Mouse (Mus musculus): ENCODE measurements around the gene Sys1. TPM values are rescaled to one million over a fixed set of nuclear protein-coding genes. Genes with fewer than 3 reads are reported as not detected.

The Sys1 gene
- total RNA-seq (2017) = 17.0 to 30.1 TPM (median 24.9 TPM) in 3 replicates

DNA sequence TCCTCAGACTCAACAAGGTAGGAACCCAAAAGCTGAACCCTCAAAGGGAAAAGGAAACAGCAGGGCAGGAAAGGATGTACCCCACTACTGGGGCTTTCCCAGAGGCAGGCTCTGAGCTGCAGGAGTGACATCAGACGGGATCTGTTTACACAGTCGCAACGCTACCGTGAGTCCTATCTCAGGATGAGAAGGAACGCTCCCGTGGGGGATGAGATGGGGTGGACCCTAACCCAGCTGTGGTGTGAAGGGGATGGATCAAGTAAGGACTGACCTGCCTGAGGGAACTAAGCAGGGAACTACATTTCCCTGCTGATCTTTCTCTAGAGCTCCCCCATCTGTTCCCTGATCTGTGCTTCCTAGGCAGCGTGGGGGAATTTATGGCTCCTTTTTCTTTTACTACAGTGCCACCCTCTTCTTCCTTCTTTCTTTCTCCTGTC lies at the start of gene Sys1:
Sys1 (plus strand) TSS at position 101 of the 437 bp plus-strand sequence.
- ATAC-seq (replicated peaks; ENCODE audit: insufficient number of reproducible peaks, low FRiP score, low TSS enrichment, poor library complexity, severe bottlenecking) = no peak

DNA sequence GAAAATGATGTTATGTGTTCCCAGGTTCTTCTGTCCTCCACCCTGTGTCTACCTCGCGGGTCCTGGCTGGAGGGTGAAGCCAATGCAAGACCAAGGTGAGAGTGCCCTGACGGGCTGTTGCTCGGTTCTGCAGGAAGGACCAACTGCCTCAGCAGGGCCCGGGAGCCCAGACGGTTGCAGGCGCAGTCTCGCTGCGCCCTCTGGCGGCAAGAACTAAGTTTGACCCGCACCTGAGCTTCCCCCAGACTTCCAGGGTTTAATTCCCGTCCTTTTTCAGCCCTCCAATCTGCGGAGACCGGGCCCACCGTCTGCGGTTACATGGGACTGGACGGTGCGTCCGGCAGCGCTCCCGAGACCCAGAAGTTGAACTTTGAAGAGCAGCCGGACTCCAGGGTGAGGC lies 49.1 kb upstream of the Sys1 start:
- ATAC-seq (replicated peaks; ENCODE audit: insufficient number of reproducible peaks, low FRiP score, low TSS enrichment, poor library complexity, severe bottlenecking) = 0 out of 2 replicates have a peak, but pooled peaks have one; percentile 27

DNA sequence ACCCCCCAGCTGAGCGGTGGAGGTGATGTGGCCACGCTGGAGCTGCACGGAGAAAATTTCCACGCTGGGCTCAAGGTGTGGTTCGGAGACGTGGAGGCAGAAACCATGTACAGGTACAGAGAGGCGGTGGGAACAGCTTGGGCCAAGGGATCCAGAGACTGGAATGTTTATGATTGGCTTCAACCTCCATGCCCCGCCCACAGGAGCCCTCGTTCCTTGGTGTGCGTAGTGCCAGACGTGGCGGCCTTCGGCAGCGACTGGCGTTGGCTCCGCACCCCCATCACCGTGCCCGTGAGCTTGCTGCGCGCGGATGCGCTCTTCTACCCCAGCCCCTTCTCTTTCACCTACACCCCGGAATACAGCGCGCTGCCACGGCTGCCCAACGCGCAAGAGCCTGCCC lies 42.6 kb upstream of the Sys1 start:
- no peak for ATAC-seq (replicated peaks; ENCODE audit: insufficient number of reproducible peaks, low FRiP score, low TSS enrichment, poor library complexity, severe bottlenecking)

DNA sequence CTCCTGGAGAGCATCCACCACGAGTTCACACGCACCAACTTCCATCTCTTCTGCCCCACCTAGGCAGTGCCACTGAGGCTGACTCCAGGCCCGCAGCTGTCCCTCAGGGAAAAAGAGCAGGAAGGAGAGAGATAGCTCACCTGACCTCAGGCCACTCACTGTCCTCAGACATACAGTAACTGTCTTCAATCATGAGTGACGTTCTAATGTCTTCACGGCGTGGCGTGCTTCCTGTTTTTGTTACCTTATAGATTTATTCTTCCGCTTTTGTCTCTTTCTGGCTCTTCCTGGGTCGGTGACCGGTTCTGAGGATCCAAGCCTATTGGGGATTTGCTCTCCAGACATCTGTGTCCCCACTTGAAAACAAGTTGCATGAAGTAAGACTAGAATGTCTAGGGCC lies 42.2 kb upstream of the Sys1 start:
- ATAC-seq (replicated peaks; ENCODE audit: insufficient number of reproducible peaks, low FRiP score, low TSS enrichment, poor library complexity, severe bottlenecking) = no peak

DNA sequence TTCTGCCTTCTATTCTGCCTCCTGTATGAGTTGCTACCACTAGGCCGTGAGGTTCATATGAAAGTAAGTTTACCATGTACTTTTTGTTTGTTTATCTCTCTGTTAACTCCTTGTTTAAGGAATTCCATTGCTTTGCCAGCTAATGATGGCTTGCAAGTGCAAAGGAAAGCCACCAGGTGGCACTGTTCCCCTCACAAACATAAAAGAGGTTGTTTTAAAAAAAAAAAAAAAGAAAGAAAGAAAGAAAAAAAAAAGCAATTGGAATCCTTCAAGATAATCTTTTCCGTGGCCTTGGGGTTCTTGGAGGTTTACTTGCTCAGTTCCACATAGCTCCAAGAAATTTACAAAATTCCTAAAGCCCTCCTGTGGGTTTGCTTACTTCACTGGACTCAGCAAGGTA lies 39.6 kb upstream of the Sys1 start:
- no peak for ATAC-seq (replicated peaks; ENCODE audit: insufficient number of reproducible peaks, low FRiP score, low TSS enrichment, poor library complexity, severe bottlenecking)

DNA sequence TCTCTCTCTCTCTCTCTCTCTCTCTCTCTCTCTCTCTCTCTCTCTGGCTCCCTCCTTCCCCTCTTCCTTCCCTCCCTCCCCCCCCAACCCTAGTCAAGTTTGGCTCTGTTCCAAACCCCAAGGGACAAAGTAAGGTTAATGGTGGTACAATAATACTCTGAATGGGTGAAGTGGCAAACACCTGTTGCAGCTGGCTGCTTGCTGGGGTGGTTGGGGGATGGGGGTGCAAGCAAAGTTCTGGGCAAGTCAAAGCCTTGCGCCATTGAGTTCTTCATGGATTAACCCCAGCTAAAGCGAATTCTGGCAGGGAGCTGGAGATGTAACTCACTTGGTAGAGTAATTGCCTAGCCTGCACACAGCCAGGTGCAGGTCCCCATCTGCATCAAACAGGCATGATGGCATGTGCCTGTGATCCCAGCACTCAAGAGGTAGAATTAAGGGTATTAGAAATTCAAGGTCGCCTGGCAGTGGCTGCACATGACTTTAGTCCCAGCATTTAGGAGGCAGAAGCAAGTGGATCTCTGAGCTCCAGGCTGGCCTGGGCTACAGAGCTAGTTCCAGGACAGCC lies 38.4 kb upstream of the Sys1 start:
- ATAC-seq (replicated peaks; ENCODE audit: insufficient number of reproducible peaks, low FRiP score, low TSS enrichment, poor library complexity, severe bottlenecking) = no peak

DNA sequence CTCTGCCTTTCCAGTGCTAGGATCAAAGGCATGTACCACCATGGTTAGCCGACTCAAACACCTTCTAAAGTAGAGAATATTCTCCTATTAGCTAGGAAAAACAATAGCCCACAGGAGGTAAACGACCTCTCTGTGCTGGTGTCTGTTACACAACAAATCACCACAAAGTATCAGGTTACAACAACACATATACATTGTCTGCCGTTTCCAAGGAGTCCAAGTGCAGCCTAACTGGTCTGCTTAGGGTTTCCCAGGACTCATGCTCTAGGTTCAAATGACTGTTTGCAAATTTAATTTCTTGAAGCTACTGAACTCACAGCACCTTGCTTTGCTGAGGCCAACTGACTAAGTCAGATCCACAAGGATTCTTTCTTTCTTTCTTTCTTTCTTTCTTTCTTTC lies 37.3 kb upstream of the Sys1 start:
- no peak for ATAC-seq (replicated peaks; ENCODE audit: insufficient number of reproducible peaks, low FRiP score, low TSS enrichment, poor library complexity, severe bottlenecking)

DNA sequence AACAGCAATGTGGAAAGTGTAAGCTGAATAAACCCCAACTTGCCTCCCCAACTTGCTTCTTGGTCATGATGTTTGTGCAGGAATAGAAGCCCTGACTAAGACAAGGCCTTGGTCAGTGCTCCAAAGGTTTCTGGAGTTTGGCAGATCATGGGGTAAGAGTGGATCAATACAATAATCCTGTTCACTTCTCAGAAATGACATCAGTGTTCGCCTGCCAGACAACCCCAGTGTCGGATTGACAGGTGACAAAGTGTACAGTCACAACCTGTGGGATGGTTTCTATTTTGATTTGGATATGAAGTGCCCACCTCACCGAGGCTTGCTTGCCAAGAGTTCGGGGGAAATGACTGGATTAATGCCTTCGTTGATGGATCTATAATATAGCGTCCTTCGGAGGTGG lies 35.5 kb upstream of the Sys1 start:
- no peak for ATAC-seq (replicated peaks; ENCODE audit: insufficient number of reproducible peaks, low FRiP score, low TSS enrichment, poor library complexity, severe bottlenecking)

DNA sequence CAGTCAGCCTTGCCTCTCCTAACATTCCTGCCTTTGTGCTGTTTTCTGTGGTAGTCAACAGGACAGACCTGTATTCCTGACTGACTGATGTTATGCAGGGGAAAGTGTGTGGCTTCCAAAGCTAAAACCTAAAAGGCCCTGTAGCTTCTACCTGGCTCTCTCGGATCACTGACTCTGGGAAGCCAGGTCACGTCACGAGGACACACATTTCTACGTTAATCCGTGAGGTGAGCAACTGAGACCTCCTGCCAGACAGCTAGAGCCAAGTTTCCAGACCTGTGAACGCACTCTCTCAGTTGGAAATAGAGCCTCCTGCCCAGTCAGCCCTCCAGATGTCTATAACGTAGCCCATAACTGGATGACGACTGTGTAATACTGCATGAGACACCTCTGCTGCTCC lies 34.8 kb upstream of the Sys1 start:
- no peak for ATAC-seq (replicated peaks; ENCODE audit: insufficient number of reproducible peaks, low FRiP score, low TSS enrichment, poor library complexity, severe bottlenecking)

DNA sequence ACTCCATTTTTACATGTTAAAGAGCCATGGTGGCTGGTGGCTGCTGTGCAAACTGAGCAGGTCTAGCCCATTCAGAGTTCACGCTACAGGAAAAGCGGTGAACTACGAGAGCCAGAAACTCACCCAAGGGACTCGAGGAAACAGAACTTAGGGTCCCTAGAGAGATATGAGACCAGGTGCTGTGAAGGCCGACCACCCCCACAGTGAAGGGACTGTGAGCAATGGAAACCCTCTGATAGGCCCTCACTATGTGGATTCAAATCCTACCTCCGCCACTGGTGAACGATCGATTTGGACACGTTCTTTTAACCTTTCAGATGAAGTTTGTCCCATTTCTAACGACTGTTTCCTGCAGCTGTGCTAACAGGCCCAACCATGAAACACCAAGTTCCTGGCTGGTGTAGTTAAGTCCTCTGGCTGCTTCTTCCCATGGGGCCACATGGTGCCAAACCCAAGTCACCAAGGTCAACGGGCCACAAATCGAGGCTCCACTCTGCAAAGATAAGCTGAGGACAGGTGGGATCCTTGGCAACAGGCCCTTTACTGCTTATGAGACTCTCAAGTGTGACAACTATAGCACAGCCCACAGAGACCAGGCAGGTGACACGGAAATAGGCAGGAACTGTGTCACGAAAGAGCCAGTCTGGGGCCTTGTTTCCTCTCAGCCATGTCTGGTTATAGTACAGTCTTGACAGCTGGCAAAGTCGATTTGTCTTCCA lies 33.9 kb upstream of the Sys1 start:
- ATAC-seq (replicated peaks; ENCODE audit: insufficient number of reproducible peaks, low FRiP score, low TSS enrichment, poor library complexity, severe bottlenecking) = no peak

DNA sequence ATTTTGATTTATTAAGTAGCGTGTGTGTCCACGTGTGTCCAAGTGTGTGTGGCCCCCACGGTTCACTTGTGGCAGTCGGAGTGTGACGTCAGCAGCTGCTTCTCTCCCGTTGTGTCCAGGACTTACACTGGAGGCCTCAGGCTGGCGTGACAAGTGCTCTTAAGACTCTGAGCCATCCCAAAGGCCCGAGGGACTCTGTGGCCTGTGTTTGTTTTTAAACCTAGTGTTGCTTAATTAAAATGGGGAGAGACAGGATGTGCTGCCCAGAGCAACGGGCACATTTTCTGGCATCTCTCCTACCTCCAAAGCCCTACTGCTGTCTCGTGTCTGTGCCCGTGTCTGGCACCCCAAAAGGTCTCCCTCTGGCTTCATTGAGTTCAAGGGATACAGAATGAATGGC lies 33.3 kb upstream of the Sys1 start:
- no peak for ATAC-seq (replicated peaks; ENCODE audit: insufficient number of reproducible peaks, low FRiP score, low TSS enrichment, poor library complexity, severe bottlenecking)

DNA sequence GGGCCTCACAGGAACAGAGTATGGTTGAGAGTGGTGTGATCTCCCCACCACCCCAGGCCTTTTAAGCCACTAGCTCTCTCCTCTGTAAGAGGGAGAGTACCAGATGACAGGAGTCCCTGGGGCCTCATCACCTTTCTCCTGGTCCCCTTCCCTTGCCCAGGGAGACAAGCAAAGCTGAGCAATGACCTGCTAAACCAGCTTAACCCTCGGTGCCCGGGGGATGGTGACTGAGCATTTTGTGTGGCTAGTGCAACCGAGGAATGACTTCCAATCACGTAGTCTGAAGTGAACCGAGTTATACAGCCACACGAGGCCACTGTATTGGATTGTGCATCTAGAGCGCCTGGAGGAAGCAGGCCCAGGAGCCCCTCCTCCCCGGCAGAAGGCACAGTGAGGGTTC lies 32.4 kb upstream of the Sys1 start:
- ATAC-seq (replicated peaks; ENCODE audit: insufficient number of reproducible peaks, low FRiP score, low TSS enrichment, poor library complexity, severe bottlenecking) = no peak

DNA sequence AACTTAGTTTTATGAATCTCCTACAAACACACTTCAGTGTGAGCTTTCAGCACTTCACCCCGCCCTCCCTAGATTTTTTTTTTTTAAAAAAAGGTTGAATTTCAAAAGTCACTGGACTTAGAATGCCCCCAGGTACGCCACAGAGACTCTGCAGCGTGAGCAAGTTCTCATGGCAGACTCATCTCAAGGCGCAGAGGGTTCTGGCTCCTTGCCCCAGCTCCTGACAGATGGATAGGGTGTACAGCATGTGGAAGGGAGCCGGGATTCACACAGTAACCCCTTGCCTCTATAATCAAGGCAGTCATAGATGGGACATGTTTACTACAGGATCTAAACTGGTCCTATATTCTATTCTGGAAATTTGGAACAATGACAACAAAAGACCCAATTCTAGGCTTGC lies 31.4 kb upstream of the Sys1 start:
- ATAC-seq (replicated peaks; ENCODE audit: insufficient number of reproducible peaks, low FRiP score, low TSS enrichment, poor library complexity, severe bottlenecking) = no peak

DNA sequence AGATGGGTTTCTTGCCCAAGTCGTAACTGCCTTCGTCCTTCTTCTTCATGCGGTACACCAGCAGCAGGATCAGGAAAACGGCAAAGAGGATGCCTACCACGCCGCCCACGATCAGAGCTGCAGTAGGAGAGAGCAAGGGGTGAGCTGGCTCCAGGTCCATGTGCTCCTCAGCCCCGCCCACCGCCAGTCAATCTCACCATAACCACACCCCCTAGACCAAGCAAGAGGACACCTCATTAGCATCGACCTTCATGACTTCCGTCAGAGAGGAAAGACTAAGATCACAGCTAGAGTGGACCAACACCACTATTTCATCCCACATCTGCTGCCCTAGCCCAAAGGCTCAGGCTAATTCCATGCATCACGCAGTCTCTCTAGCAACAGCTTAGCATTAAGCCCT lies 30.6 kb upstream of the Sys1 start:
- no peak for ATAC-seq (replicated peaks; ENCODE audit: insufficient number of reproducible peaks, low FRiP score, low TSS enrichment, poor library complexity, severe bottlenecking)

DNA sequence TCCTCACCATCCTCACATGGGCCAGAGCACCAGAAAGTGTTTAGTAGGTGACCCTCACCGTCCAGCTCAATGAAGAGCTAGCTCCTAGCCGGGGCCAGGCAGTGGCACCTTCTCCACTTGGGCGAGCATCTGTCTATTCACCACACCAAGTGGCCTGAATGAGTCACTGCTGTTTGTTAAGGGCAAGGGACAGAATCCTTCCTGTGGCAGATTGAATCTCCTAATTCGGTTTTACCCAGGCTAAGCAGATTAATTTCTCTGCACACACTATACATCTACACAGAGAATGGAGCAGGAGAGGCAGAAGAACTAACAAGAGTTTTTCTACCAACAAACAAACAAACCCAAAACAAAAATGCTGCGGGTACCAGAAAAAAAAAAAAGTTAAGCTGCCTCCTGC lies 29.8 kb upstream of the Sys1 start:
- ATAC-seq (replicated peaks; ENCODE audit: insufficient number of reproducible peaks, low FRiP score, low TSS enrichment, poor library complexity, severe bottlenecking) = no peak

DNA sequence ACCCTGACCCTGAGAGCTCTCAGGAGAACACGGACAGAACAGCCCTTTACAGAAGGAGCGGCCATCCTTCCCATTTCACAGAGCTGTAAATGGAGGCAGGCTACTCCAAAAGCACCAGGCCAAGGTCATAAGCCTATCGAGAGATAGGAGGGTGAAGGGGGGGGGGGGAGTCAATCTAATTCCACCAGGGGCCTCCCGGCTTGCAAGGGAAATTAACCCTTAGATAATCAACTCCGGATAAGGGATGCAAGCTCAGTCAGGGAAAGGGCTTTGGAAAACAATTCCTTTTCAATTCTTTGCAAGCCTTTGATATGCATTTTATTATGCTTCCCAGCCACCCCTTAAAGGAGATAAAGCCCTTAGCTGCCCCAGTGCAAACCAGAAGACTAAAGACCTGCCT lies 28.3 kb upstream of the Sys1 start:
- no peak for ATAC-seq (replicated peaks; ENCODE audit: insufficient number of reproducible peaks, low FRiP score, low TSS enrichment, poor library complexity, severe bottlenecking)

DNA sequence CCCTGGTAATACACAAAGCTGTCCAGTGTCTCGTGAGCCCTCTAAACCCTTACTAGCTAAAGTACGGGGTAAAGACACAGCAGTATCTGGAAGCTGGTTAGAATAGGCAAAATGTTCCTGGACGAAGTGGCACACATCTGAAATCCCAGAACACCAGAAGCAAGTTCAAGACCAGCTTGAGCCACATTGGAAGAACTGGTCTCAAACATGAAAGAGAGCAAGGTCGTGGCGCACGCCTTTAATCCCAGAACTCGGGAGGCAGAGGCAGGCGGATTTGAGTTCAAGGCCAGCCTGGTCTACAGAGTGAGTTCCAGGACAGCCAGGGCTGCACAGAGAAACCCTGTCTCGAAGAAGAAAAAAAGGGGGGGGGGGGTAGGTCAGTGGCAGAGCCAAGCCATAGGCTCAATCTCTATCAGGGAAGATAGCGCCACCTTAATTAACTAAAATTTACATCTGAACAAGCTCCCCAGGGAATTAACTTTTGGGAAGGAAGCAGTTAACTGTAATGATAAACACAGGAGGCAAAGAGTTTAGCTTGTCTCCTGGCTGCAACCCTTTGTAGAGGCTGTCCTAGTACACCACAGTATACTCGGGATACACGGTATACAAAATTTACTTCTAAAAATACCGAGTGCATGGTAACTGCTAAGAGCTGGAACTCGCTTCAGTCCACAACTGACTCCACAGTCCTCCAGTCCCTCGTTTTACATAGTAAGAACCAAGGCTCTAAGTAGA lies 26.7 kb upstream of the Sys1 start:
- no peak for ATAC-seq (replicated peaks; ENCODE audit: insufficient number of reproducible peaks, low FRiP score, low TSS enrichment, poor library complexity, severe bottlenecking)

DNA sequence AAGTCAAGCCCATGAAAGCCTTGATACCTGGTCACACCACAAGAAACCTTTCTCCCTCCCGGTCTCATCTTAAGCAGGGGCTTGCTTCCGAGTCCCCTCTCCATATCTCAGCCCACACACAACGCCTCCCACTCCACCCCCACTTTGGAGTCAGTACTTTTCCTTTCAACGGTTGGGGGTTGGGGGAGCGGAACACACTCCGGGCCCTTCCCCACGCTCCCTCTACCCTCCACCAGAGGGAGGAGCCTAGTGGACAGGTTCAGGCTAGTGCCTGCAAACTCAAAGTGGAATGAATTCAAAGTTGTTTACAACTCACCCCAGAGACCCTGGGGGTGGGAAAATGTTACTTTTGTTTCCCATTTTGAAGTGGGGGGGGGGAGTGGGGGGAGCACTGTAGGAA lies 26.1 kb upstream of the Sys1 start:
- ATAC-seq (replicated peaks; ENCODE audit: insufficient number of reproducible peaks, low FRiP score, low TSS enrichment, poor library complexity, severe bottlenecking) = no peak

DNA sequence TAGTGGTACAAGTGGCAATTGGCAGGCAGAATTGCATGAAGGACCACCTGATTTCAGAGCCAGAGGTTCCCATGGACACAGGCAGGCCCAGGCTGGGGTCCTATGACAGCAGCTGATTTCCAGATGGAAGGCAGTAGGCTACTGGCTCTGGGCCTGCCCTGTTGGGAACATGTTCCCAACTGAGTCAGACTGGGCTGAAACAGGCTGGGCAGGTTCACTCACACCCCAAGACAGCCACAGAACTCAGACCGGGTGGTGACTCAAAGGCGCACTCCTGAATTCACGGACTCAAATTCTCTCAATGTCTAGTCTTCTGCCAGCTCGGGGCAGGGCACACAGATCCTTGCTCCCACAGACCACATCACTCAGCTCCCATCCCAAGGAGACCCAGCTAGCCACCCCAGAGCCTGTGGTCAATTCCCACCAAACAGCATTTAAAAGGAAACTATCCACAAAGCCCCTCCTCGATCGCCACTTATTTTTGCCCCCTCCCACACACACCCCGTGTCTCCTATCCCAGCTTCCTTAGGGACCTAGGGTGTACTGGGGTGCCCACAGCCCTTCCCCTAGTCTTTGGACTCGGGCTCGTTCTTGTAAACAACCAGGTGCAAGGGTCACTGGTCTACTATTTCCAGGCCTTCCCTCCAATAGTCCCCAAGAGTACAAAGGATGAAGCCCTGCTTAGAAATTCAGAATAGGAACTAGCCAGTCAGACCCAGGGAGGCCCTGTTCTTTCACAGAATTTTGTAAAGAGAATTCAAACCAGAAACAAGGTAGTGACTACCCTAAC lies 24.9 kb upstream of the Sys1 start:
- ATAC-seq (replicated peaks; ENCODE audit: insufficient number of reproducible peaks, low FRiP score, low TSS enrichment, poor library complexity, severe bottlenecking) = no peak

All from monocyte, adult 5-6 weeks (primary cell).